Mouse (Mus musculus) urinary bladder, postnatal 4 days (tissue): ENCODE data around the gene Dgkg.
A peak's percentile ranks its signal among the peaks of the same experiment; 100 is the strongest.

ENCODE experiments used
- DNase-seq, 2 experiments: peaks; one replicate each; pipeline ENCODE4 v3.0.0; 2021 to 2022; ENCODE audit warnings: low spot score in 2 of 2

Gene Dgkg

GRCm38 (mm10) chr16:22656533-22657444, at the start of gene Dgkg:
Dgkg (minus strand) TSS chr16:22657221.
- DNase-seq = peak in 1 of 2 experiments; percentile 22

DNA sequence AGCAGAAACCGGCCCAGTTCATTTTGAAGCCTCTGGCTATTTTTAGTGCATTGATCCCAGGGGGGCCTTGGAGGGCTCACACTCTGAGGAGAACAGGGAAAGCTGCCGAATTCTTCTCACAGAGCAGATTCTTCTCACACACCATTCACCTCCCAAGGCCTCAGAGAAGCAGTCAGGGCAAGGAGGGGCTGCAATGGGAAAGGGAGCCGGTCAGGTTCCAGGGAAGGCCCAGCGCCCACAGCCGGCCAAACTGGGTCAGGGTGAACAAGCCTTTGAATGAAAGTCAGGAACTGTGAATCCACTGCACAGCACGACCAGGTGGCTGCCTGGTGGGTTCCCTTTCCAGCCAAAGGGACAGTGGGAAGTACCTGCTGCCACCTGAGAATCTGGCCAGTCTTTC, 47.9 kb upstream of the Dgkg start:
- no peak for DNase-seq

GRCm38 (mm10) chr16:22704136-22704535, 47.1 kb upstream of the Dgkg start:
- no peak for DNase-seq

DNA sequence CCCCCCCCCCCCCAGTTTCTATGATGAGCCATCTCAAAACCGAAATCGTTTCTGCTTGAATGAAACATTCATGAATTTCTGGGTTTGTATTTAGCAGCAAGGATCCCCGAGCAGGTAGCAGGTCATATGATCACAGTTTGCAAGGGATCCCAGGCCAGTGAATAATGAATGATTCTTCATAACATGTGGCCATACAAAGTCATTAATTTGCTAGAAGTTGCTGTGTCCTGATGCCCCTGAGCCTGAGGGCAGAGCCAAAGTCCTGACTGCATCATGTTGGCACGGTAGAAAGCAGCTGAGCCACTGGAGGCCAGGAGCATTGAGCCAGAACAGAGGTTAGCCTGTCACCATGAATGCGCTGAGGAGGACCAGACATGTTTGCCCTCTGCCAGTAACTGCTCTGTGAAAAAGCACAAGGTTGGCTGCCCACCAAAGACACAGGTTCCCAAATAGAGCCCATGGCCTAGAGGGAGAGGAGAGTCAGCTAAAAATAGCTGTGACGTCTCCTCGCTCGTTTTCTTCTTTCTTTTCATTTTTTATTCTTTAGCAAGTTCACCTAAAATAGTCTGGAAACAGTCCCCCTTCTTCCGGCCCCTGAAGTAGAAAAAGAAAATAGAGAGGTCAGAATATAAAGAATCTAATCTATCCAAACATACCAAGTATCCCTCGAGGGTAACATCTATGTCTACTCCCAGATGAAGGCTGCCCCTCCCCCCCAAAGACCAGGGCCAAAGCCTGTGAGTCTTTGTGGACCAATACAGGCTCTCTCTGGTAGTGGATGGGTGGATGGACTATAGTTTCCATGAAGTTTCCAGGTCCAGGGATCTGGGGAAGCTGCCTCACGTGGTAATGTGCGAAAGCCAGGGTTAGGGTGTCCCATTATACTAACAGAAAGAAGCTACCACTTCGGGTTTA, 42.1 kb upstream of the Dgkg start:
- no peak for DNase-seq

- DNase-seq = no peak
Observed at GRCm38 (mm10) chr16:22698101-22698500, 41.1 kb upstream of the Dgkg start.

GRCm38 (mm10) chr16:22689622-22690021, 32.6 kb upstream of the Dgkg start:
- DNase-seq = no peak

- DNase-seq = no peak
Observed at GRCm38 (mm10) chr16:22687711-22688230, 30.8 kb upstream of the Dgkg start.

DNA sequence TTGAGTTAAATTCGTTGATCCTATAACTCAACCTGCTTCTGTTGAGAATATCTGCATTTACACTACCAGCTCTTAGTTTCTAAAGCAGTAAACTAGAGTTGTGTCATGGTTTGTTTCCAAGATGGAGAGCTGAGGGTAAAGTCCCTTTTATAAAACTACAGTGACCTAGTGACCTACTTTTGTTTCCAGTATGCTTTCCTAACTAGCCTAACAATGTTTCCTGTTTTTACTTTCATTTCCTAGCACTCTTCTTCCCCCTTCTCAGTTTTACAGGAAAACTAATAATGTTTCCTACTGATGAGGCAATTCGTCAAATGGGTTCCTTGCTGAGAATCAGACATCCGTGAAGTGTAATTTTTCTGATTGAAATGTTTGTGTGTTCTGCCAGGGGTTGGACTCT, 26.6 kb upstream of the Dgkg start:
- no peak for DNase-seq

DNA sequence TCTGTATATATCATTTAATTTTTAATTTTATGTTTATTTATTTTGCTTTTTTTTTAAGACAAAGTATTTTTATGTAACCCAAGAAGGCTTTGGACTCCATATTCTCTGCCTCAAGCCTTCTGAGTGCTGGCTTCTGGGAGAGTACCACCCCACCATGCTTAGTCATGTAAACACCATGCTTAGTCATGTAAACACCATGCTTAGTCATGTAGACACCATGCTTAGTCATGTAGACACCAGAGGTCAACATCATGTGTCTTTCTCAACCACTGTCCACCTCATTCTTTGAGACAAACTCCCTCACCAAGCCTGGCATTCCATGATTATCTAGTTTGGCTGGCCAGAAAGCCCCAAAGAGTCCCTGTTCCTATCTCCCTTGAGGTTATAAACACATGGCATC, 25.7 kb upstream of the Dgkg start:
- no peak for DNase-seq

- no peak for DNase-seq
Observed at GRCm38 (mm10) chr16:22679641-22680040, 22.6 kb upstream of the Dgkg start.

DNA sequence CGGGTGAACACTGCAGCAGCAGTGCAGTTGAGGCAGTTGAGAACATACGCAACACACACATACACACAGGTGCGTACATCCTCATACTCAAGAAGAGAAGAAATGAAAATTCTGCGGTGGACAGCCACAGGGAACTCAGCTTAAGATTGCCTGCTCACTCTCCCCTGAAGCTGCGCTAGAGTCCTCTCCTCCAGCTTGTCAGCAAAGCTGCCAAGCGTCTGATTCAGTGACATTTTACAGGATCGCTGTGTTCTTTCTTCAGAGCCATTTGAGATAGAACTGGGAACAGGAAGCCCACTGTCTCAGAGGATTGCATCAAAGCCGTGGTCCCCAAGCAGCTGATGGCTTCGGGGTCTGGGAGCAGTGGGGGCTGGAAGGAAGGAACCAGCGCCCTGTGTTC, 17.6 kb upstream of the Dgkg start:
- DNase-seq = no peak

GRCm38 (mm10) chr16:22674164-22674563, 17.1 kb upstream of the Dgkg start:
- DNase-seq = no peak

GRCm38 (mm10) chr16:22664033-22664432, 7.0 kb upstream of the Dgkg start:
- no peak for DNase-seq

- DNase-seq = no peak
Observed at GRCm38 (mm10) chr16:22663136-22663535, 6.1 kb upstream of the Dgkg start.

GRCm38 (mm10) chr16:22661076-22661475, 4.1 kb upstream of the Dgkg start:
- no peak for DNase-seq

- no peak for DNase-seq
Observed at GRCm38 (mm10) chr16:22657874-22658789, 1.1 kb upstream of the Dgkg start.

DNA sequence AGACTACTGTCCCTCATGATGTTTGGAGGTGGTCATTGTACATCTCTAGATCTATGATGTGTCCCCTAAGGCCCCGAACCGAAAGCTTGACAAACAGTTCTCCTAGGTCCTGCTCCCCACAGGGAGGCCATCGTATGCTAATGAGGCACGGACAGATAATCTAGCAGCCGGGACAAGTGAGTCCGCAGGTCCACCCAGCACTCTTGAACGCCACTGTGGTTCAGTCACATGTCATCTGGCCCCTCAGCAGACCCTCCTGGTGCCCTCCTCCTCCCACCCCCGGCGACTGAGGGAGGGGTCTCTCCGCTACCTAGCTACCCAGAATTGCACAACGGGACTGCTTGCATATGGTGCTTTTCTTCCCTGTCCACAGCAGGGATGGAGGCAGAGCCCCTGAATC, 1.2 kb downstream of the Dgkg start:
- no peak for DNase-seq

DNA sequence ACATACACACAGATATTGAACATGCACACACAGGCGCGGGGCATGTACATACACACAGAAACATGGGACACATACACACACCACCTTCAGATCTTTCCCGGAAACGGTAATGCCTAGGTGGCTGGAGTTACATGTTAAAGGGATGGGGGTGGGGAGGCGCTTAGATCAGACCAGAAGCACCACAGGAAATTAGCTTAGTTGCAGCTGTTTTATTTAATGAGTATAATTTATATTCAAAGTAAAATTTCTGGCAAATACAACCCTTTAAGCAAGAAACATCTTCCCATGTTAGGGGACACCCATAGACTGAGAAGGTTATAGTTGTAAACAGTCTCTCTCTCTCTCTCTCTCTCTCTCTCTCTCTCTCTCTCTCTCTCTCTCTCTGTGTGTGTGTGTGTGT, 1.8 kb downstream of the Dgkg start:
- no peak for DNase-seq

DNA sequence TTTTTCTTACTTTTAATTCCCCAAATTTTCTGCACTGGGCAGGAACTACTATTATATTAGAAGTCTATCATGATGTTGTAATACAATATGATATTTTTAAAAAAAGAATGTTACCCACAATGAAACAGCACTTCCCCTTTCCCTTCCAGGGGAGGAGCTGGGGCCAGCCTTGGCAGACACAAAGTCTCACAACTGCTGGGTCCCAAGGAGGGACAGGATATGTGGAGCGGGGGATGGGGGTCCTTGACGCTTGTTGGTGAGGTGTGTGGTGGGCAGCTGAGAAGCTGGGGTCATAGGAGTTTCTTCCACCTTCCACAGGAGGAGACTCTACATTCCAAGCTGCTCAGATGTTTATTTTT, 2.6 kb downstream of the Dgkg start:
- no peak for DNase-seq

DNA sequence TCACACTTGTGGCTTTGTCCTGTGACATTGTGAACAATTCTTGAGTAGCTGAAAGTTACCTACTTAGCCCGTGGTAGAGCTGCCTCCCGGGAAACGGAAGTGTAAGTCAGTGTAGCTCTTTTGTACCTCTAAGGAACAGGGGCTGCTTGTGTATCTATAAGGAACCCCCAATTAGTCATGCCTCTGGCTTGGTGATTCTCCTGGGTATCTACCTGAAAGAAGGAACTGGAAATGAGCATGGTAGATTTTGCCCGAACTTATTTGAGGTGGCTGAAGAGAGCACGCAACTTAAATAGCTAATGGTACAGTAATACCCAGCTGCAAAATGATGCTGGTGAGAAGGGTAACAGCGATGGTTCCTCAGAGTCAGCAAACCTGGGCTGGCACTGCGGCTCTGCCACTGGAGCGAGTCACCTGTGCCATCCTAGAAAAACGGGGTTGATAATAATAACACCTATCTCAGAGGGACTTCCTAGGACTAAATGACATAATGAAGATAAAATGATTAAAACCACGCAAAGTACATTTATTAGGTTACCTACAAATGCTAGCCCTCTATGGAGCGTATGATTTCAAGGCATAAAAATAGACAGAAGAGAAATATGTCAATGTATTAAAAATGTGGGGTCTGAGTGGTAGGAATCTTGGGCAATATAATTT, 3.1 kb downstream of the Dgkg start:
- DNase-seq = no peak

- DNase-seq = no peak
Observed at GRCm38 (mm10) chr16:22651244-22651643, 5.8 kb downstream of the Dgkg start.
